Mouse (Mus musculus) WW6 (cell line): ENCODE data around the gene Cd63.

Experiments used
- DNase-seq: peaks from one replicate; pipeline ENCODE4 v3.0.0-alpha.2; 2013; ENCODE audit warnings: low read depth, low spot score

Cd63 gene

GRCm38 (mm10) chr10:128900698-128901097 is at the start of gene Cd63:
Gene Cd63, plus strand, starts transcription at chr10:128900989.
- no peak for DNase-seq

- DNase-seq = no peak
These were observed 39.6 kb upstream of the Cd63 start for GRCm38 (mm10) chr10:128861176-128861575.

DNA sequence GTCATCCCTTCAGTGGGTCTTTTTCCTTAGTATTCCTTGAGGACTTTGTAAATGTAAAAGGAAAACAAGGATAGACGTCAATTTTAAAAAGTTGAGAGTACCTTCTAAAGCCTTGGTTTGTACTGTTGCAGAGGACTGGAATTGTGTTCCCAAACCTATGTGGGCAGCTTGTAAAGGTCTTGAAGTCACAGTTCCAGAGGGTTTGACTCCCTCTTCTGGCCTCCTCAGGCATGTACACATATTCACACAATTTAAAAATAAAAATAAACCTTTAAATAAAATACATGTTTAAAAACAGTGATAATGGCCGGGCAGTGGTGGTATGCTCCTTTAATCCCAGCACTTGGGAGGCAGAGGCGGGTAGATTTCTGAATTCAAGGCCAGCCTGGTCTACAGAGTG is 34.7 kb upstream of the Cd63 start:
- DNase-seq = no peak

GRCm38 (mm10) chr10:128866518-128866917 is 34.3 kb upstream of the Cd63 start:
- DNase-seq = no peak

DNA sequence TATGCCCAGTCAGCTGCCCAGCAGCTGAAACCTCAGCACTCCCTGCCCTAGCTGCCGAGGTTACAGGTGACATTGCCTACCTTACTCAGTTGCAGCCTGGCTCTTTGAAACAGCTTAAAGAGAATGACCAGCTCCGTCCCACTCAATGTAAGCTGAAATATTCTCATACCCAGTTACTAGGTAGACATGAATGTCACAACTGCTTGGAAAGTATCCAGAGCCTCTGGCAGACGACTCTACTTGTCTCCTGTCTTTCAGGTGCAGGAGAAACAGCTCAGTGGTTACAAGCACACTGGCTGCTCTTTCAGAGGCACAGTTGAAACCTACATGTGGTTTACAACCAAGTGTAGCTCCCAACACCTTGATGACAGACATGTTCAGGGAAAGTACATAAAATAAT is 30.4 kb upstream of the Cd63 start:
- no peak for DNase-seq

DNA sequence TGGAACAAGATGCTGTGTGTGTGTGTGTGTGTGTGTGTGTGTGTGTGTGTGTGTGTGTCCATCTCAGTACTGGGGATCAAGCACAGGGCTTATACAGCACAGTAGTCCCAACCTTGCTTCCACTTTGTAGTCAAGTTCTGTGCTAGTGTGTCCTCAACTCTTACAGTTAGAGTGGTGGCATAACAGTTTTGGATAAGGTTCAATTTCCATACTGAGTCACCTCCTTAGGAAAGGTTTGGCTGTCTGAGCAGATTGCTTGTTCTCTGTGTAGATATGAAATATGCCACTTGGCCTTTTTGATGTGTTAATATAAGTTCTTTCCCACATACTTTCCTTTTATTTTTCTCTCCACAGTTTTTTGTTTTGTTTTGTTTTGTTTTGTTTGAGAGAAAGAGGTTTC is 22.5 kb upstream of the Cd63 start:
- DNase-seq = no peak

- no peak for DNase-seq
These were observed 22.0 kb upstream of the Cd63 start for GRCm38 (mm10) chr10:128878811-128879210.

DNA sequence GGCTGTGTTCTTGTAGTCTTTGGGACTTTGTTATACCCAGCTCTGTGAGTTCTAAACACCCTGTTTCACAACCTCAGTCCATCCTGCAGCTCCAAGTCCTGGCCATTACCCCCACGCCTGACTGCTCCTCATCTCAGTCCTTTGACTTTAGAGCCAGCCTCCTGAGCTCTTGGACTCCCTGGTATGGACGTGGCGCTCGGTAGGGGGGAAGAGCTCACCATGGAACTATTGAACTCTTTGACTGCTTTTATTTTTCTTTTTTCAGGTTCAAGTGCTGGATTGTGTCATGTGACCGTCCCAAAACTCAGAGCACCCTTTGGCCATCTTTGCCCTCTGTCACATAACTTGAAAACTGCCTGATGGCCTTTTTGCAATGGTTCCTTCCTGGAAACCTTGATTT is 18.7 kb upstream of the Cd63 start:
- no peak for DNase-seq

- DNase-seq = no peak
These were observed 11.6 kb upstream of the Cd63 start for GRCm38 (mm10) chr10:128888941-128889827.

DNA sequence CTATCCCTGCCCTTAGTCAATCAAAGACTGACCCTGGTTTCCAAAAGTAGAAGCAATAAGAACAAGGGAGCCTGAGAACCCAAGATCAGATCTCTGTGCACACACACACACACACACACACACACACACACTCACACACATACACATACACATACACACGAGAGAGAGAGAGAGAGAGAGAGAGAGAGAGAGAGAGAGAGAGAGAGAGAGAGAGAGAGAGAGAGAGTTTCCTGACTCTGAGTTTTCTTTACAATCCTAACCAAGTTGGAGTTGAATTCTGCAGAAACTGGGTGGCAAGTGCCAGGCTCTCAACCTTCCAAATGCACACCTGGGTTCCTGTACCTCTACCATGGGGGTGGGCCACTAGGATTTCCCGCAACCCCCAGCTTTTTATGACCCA is 10.9 kb upstream of the Cd63 start:
- DNase-seq = no peak

- DNase-seq = no peak
These were observed 10.2 kb upstream of the Cd63 start for GRCm38 (mm10) chr10:128890383-128891295.

GRCm38 (mm10) chr10:128891296-128892094 is 9.3 kb upstream of the Cd63 start, which contains the start of gene Gdf11:
Gene Gdf11, minus strand, starts transcription at chr10:128891718.
- no peak for DNase-seq

DNA sequence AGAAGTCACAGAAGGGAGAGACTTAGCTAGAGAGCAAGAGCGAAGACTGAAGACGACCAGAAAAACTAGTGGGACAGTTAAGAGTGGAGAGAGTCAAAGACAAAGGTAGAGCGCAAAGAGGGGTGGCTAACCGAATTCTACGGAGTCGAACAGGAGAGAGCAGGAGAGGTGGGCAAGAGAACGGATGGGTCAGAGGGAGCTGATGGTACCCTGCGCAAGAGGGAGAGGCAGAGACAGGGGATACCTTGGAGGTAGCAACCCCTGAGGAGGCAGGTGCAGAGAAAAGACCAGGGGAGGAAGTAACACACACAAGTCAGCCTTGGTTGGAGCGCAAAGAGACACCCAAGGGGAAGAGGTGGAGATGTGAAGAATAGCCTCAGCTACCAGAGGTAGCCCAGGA is 8.5 kb upstream of the Cd63 start:
- DNase-seq = no peak

DNA sequence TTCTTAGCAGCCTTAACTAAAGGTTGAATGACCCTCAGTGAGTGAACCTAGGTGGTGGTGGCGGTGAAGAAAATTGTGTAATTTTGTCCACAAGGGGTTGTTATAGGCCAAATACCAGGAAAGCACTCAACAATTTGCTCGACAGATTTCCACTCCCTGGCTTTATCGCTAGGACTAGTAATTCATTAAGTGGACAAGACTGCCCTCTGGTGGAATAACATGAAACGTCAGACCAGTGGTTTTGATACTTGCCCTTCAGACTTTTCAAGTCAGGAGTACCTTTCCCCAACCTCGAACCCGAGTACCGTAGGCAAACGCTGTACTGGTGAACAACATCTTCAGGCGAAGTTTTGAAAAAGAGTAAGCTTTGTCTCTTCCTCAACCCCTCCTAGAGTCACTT is 5.4 kb upstream of the Cd63 start:
- peak; percentile 67 for DNase-seq

GRCm38 (mm10) chr10:128895952-128896693 is 4.7 kb upstream of the Cd63 start:
- DNase-seq = no peak

DNA sequence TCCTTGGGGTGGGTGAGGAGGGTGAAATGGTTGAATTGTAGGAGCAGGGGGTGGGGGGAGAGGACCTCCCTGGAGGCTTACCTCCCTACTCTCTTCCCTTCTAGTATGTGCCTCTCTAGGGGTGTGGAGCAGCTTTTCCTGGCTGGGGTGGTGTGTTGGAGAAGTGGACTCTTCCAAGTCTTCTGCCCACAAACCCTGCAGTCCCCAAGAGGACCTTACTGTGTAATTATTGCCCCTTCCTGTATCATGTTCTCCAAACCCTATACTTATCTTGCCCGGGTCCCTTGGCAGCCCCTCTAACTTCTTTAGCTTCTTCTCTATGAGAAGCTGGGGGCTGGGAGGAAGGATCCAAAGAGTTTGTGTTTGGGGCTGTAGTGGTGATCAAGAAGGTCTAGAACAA is 4.0 kb upstream of the Cd63 start:
- no peak for DNase-seq

GRCm38 (mm10) chr10:128897501-128897900 is 3.3 kb upstream of the Cd63 start:
- DNase-seq = no peak

DNA sequence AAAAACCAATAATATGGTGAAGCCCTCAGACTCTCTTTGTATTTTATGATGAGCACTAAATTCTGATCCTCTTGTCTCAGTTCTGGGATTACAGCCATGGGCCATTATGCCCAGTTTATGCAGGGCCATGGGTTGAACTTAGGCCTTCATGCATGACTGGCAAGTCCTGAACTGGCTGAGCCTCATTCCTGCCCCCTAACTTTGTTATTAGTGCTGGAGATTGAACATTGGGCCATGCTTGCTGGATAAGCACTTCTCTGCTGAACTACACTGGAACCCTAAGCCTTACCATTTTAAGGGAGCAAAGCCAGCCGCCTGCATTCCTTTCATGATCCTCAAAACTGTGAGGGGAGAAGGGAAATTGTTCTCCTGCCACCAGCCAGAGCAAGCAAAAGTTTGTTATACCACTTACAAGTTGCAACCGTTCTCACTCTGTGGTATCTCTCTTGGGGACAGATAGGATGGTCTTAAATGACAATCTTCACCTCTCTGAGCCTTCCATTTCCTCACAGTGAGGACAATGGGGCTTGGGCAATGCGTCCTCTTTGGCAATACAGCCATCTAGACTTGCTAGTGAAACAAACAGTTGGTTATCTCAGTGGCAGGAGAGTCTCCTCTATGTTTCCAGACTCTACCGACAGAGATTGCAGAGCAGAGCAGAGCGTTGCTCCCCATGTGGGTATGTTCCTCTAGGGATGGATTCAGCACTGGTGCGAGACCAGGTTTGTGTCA is 864 bp upstream of the Cd63 start:
- no peak for DNase-seq

- no peak for DNase-seq
These were observed 620 bp downstream of the Cd63 start for GRCm38 (mm10) chr10:128901409-128901808.

DNA sequence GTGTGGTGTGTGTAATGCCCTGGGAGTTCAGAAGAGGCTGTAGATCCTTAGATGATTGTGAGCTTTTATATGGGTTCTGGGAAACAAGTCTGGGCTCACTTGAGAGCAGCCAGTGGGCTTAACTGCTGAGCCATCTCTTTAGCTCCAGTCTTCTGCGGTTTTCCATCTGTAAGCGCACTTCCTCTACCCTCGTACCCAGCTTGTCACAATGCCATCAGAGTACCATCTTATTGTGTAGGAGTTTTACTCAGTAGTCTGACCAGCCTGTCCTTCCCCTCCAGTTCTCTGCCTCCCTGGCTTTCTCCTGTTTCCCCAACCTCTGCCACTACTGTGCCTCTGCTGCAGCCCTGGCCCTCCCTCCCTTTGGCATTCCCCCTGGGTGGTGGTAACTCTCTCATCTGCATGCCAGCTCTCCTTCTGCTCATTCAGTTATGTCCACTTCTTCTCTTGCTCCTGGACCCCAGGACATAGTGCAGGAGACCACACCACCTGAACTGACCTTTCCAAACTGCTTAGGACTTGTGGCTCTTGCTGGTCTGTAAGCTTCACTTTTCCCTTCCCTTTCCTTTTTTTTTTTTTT is 1.7 kb downstream of the Cd63 start:
- no peak for DNase-seq
